In genomic region chr15:96695455-96696421, GRCm38 (mm10) we compare ENCODE assay signal across 7 mouse cellular contexts. TPM values are rescaled to one million over a fixed set of nuclear protein-coding genes. Genes with fewer than 3 reads are reported as not detected.
A peak's percentile ranks its signal among the peaks of the same experiment; 100 is the strongest.
DNase-seq lines count a peak whose midpoint lies in the region; ATAC-seq and TF ChIP-seq lines count a peak whose summit lies in the region.

No protein-coding gene starts in this region.

- no peaks in the 10 kb centered on the region for H3K9me3 ChIP-seq in embryonic facial prominence, embryonic 13.5 days
- no peaks in the 10 kb centered on the region for H3K9me3 ChIP-seq in hindbrain, embryonic 14.5 days (ENCODE audit: control insufficient read depth, low read length)
- no peaks in the 10 kb centered on the region for H3K9me3 ChIP-seq in liver, embryonic 16.5 days (replicated peaks; ENCODE audit: control insufficient read depth, low read length)

- H3K27me3 ChIP-seq in embryonic facial prominence, embryonic 13.5 days: no peaks in the 10 kb centered on the region
- H3K27me3 ChIP-seq in hindbrain, embryonic 14.5 days (ENCODE audit: control insufficient read depth, insufficient read depth, low read length): no peaks in the 10 kb centered on the region
- H3K27me3 ChIP-seq in liver, embryonic 16.5 days (ENCODE audit: control insufficient read depth, insufficient read depth, low read depth, low read length): no peaks in the 10 kb centered on the region
- no peaks in the 10 kb centered on the region for H3K27me3 ChIP-seq in small intestine, adult 2 months (ENCODE audit: control insufficient read depth, insufficient read depth, low read length)

- 76% methylated on average over 26 of the region's 26 CpGs for WGBS in embryonic facial prominence, embryonic 13.5 days
- 76% methylated on average over 26 of the region's 26 CpGs for WGBS in hindbrain, embryonic 14.5 days
- 75% methylated on average over 26 of the region's 26 CpGs for WGBS in liver, embryonic 16.5 days (ENCODE audit: insufficient replicate concordance)
- 52% methylated on average over 26 of the region's 26 CpGs for WGBS in small intestine, adult 2 months

- H3K4me1 ChIP-seq in embryonic facial prominence, embryonic 13.5 days: peaks cover 45% of the 10 kb centered on the region
- H3K4me1 ChIP-seq in hindbrain, embryonic 14.5 days (replicated peaks; ENCODE audit: control insufficient read depth, insufficient read depth, low read length): peaks cover 39% of the 10 kb centered on the region
- H3K4me1 ChIP-seq in liver, embryonic 16.5 days (ENCODE audit: control insufficient read depth, low read depth, low read length): peaks cover 30% of the 10 kb centered on the region
- peaks cover 6% of the 10 kb centered on the region; the same call in 1 of the 2 replicates for H3K4me1 ChIP-seq in small intestine, adult 2 months (ENCODE audit: control insufficient read depth, insufficient read depth, insufficient read length, low read length)

- peak overlapping the region; percentile 72 for H3K4me2 ChIP-seq in embryonic facial prominence, embryonic 13.5 days
- peak overlapping the region; percentile 83 for H3K4me2 ChIP-seq in hindbrain, embryonic 14.5 days (replicated peaks)
- H3K4me2 ChIP-seq in liver, embryonic 16.5 days (ENCODE audit: low read depth, low read length): peak overlapping the region; percentile 66

- TF ChIP-seq CTCF in small intestine, adult 2 months (IDR thresholded peaks at IDR 0.05; ENCODE audit: extremely low read depth, insufficient read length, insufficient replicate concordance, low read depth, low read length): peak; percentile 23; the same call in 1 of the 2 replicates

- TF ChIP-seq POLR2A in small intestine, adult 2 months (IDR thresholded peaks at IDR 0.05; ENCODE audit: low read depth, low read length): no peak

- peaks cover 63% of the 10 kb centered on the region for H3K36me3 ChIP-seq in embryonic facial prominence, embryonic 13.5 days
- peaks cover 78% of the 10 kb centered on the region for H3K36me3 ChIP-seq in hindbrain, embryonic 14.5 days (replicated peaks; ENCODE audit: control insufficient read depth, insufficient read depth)
- peaks cover 71% of the 10 kb centered on the region for H3K36me3 ChIP-seq in liver, embryonic 16.5 days (ENCODE audit: control insufficient read depth, insufficient read depth)
- peaks cover 57% of the 10 kb centered on the region for H3K36me3 ChIP-seq in small intestine, adult 2 months (ENCODE audit: control insufficient read depth, insufficient read depth, low read length)

- DNase-seq in thymus, postnatal 4 days: peak; percentile 51
- no peak for DNase-seq in thymus, postnatal 0 days (ENCODE audit: low spot score)
- no peak for DNase-seq in hindbrain, embryonic 14.5 days (ENCODE audit: low spot score)

- peak overlapping the region; percentile 88 for H3K4me3 ChIP-seq in embryonic facial prominence, embryonic 13.5 days
- H3K4me3 ChIP-seq in hindbrain, embryonic 14.5 days (replicated peaks; ENCODE audit: low read length): peak overlapping the region; percentile 93
- peak overlapping the region; percentile 8; the same call in 1 of the 2 replicates for H3K4me3 ChIP-seq in liver, embryonic 16.5 days (ENCODE audit: low read depth, low read length)
- no peak overlapping the region for H3K4me3 ChIP-seq in small intestine, adult 2 months (ENCODE audit: low read depth, low read length)

- peak overlapping the region; percentile 99; the same call in 1 of the 2 replicates for H3K9ac ChIP-seq in embryonic facial prominence, embryonic 13.5 days
- peak overlapping the region; percentile 100; the same call in 1 of the 2 replicates for H3K9ac ChIP-seq in hindbrain, embryonic 14.5 days
- H3K9ac ChIP-seq in liver, embryonic 16.5 days (ENCODE audit: low read depth, low read length): no peak overlapping the region

- no peak for ATAC-seq in embryonic facial prominence, embryonic 13.5 days (ENCODE audit: insufficient number of reproducible peaks, insufficient read depth, low FRiP score, low TSS enrichment, low read depth)
- ATAC-seq in hindbrain, embryonic 14.5 days (ENCODE audit: low FRiP score): no peak
- ATAC-seq in liver, embryonic 16.5 days (ENCODE audit: low read depth): no peak
- no peak for ATAC-seq in activated CD4-positive, CD25-positive, alpha-beta regulatory T cell, adult 4 months

- no peak overlapping the region for H3K27ac ChIP-seq in embryonic facial prominence, embryonic 13.5 days
- H3K27ac ChIP-seq in hindbrain, embryonic 14.5 days: no peak overlapping the region
- H3K27ac ChIP-seq in liver, embryonic 16.5 days (ENCODE audit: low read length): peak overlapping the region; percentile 43
- H3K27ac ChIP-seq in small intestine, adult 2 months (ENCODE audit: insufficient read depth, low read depth, low read length): peak overlapping the region; percentile 3; the same call in 1 of the 2 replicates

RNA-seq across cellular contexts. Expression of gene Slc38a2, which starts 3.8 kb away (rescaled TPM):
- 94.1 and 95.8 TPM in 2 replicates for polyA plus RNA-seq in thymus, postnatal 0 days (2015; fragmentation: Nextera tagmentation; extraction: Ambion mirVana)
- polyA plus RNA-seq in embryonic facial prominence, embryonic 13.5 days (2015; fragmentation: Nextera tagmentation; extraction: Ambion mirVana): 125 and 136 TPM in 2 replicates
- polyA plus RNA-seq in hindbrain, embryonic 14.5 days (2014; fragmentation: Nextera tagmentation; extraction: Ambion mirVana): 125 and 141 TPM in 2 replicates
- 37.9 and 38.8 TPM in 2 replicates for polyA plus RNA-seq in liver, embryonic 16.5 days (2015; fragmentation: Nextera tagmentation; extraction: Ambion mirVana)
- polyA plus RNA-seq in small intestine, adult 2 months (2012; rRNA removed): 10.3 and 13.9 TPM in 2 replicates
- polyA plus RNA-seq in activated CD4-positive, CD25-positive, alpha-beta regulatory T cell, adult 4 months (2017; shearing (Covaris generic)): 10 to 100 TPM; 36.1 to 47.0 TPM

RNA-seq across cellular contexts. Expression of gene Slc38a1, which starts 53.0 kb away (rescaled TPM):
- 125 and 126 TPM in 2 replicates for polyA plus RNA-seq in thymus, postnatal 0 days (2015; fragmentation: Nextera tagmentation; extraction: Ambion mirVana)
- polyA plus RNA-seq in embryonic facial prominence, embryonic 13.5 days (2015; fragmentation: Nextera tagmentation; extraction: Ambion mirVana): 64.2 and 74.6 TPM in 2 replicates
- 133 and 144 TPM in 2 replicates for polyA plus RNA-seq in hindbrain, embryonic 14.5 days (2014; fragmentation: Nextera tagmentation; extraction: Ambion mirVana)
- 12.3 and 13.4 TPM in 2 replicates for polyA plus RNA-seq in liver, embryonic 16.5 days (2015; fragmentation: Nextera tagmentation; extraction: Ambion mirVana)
- 6.6 and 15.0 TPM in 2 replicates for polyA plus RNA-seq in small intestine, adult 2 months (2012; rRNA removed)
- 10 to 100 TPM; 55.8 to 63.4 TPM for polyA plus RNA-seq in activated CD4-positive, CD25-positive, alpha-beta regulatory T cell, adult 4 months (2017; shearing (Covaris generic))

Comparison
In these comparisons a context has a peak if more than half of its experiments do, and no peak if none do; other contexts are left out.
1. H3K27ac ChIP-seq: peak in liver, embryonic 16.5 days (single experiment) and small intestine, adult 2 months (single experiment); none in embryonic facial prominence, embryonic 13.5 days (single experiment) and hindbrain, embryonic 14.5 days (single experiment).
2. Peak in every context shown above with its lines, with median percentiles within 50 percentile points of each other: H3K4me2 ChIP-seq.